Mouse (Mus musculus) liver, postnatal 0 days (tissue): ENCODE data around the gene Laptm4a.

Experiments
- CTCF ChIP-seq: sonication (generic); IDR thresholded peaks from 2 replicates; pipeline ENCODE4 v1.5.1; 2016; ENCODE audit warnings: antibody characterized with exemption, low read depth
- EP300 ChIP-seq: IDR thresholded peaks from 2 replicates; pipeline ENCODE4 v1.6.1; 2016; ENCODE audit warnings: antibody characterized with exemption, low read depth, mild to moderate bottlenecking

GRCm38 (mm10) chr12:8975076-8975475, 53.6 kb downstream of the Laptm4a start:
- no peak for TF ChIP-seq CTCF
- no peak for TF ChIP-seq EP300
